Mouse (Mus musculus): Measurements from ENCODE around the gene Etl4. TPM values are rescaled to one million over a fixed set of nuclear protein-coding genes. Genes with fewer than 3 reads are reported as not detected.
"Not testable (repeated sequence)": the region's sequence is repeated elsewhere in the genome, so short reads cannot be mapped to it uniquely, and the experiment has no call there.

The Etl4 gene
- polyA plus RNA-seq, 1 experiment from 2014 or later, result 38.0 TPM

GRCm38 (mm10) chr2:20377026-20377425 is 467.4 kb downstream of the Etl4 start:
- no peaks in the 10 kb centered on the region for H3K9me3 ChIP-seq (replicated peaks; ENCODE audit: low read length)
- H3K27me3 ChIP-seq (ENCODE audit: insufficient read depth, low read length), result no peaks in the 10 kb centered on the region
- H3K36me3 ChIP-seq (ENCODE audit: insufficient read depth, low read length), result no peaks in the 10 kb centered on the region
- ATAC-seq (replicated peaks; ENCODE audit: low FRiP score, low read depth), result no peak
- no peak overlapping the region for H3K4me3 ChIP-seq (replicated peaks; ENCODE audit: low read depth, low read length)
- WGBS, result 73% methylated on average over 2 of the region's 2 CpGs
- H3K9ac ChIP-seq (ENCODE audit: low read depth, low read length), result no peak overlapping the region
- no peak for DNase-seq (ENCODE audit: low spot score)
- no peak for TF ChIP-seq CTCF (IDR thresholded peaks at IDR 0.05; ENCODE audit: low read depth)
- H3K4me2 ChIP-seq (ENCODE audit: low read length), result no peak overlapping the region
- H3K27ac ChIP-seq, result no peak overlapping the region
- H3K4me1 ChIP-seq (replicated peaks; ENCODE audit: insufficient read depth, low read length), result no peaks in the 10 kb centered on the region

- 86% methylated on average over 4 of the region's 8 CpGs for WGBS
- not testable (repeated sequence) for H3K27ac ChIP-seq; H3K4me1 ChIP-seq (replicated peaks; ENCODE audit: insufficient read depth, low read length); H3K4me3 ChIP-seq (replicated peaks; ENCODE audit: low read depth, low read length); H3K4me2 ChIP-seq (ENCODE audit: low read length); H3K36me3 ChIP-seq (ENCODE audit: insufficient read depth, low read length); H3K27me3 ChIP-seq (ENCODE audit: insufficient read depth, low read length); DNase-seq (ENCODE audit: low spot score); ATAC-seq (replicated peaks; ENCODE audit: low FRiP score, low read depth); H3K9ac ChIP-seq (ENCODE audit: low read depth, low read length); H3K9me3 ChIP-seq (replicated peaks; ENCODE audit: low read length)
Measured at GRCm38 (mm10) chr2:20380874-20381273, 471.3 kb downstream of the Etl4 start.

- Histone ChIP-seq H3K9me3 (replicated peaks; ENCODE audit: low read length) (no peaks in the 10 kb centered on the region), H3K36me3 (ENCODE audit: insufficient read depth, low read length) (no peaks in the 10 kb centered on the region), H3K4me1 (replicated peaks; ENCODE audit: insufficient read depth, low read length) (no peaks in the 10 kb centered on the region; the same call in 1 of the 2 replicates), H3K4me3 (replicated peaks; ENCODE audit: low read depth, low read length) (no peak overlapping the region), H3K27ac (no peak overlapping the region), H3K27me3 (ENCODE audit: insufficient read depth, low read length) (no peaks in the 10 kb centered on the region), H3K4me2 (ENCODE audit: low read length) (no peak overlapping the region), H3K9ac (ENCODE audit: low read depth, low read length) (no peak overlapping the region)
- ATAC-seq (replicated peaks; ENCODE audit: low FRiP score, low read depth) (no peak), DNase-seq (ENCODE audit: low spot score) (no peak)
- no peak for TF ChIP-seq CTCF (IDR thresholded peaks at IDR 0.05; ENCODE audit: low read depth)
Measured at GRCm38 (mm10) chr2:20394083-20394482, 484.5 kb downstream of the Etl4 start.

- 90% methylated on average over 6 of the region's 6 CpGs for WGBS
- no peak for TF ChIP-seq CTCF (IDR thresholded peaks at IDR 0.05; ENCODE audit: low read depth)
- H3K4me3 ChIP-seq (replicated peaks; ENCODE audit: low read depth, low read length), result no peak overlapping the region
- no peaks in the 10 kb centered on the region for H3K36me3 ChIP-seq (ENCODE audit: insufficient read depth, low read length)
- no peak overlapping the region for H3K27ac ChIP-seq
- H3K4me2 ChIP-seq (ENCODE audit: low read length), result no peak overlapping the region
- no peak for DNase-seq (ENCODE audit: low spot score)
- no peaks in the 10 kb centered on the region for H3K9me3 ChIP-seq (replicated peaks; ENCODE audit: low read length)
- H3K4me1 ChIP-seq (replicated peaks; ENCODE audit: insufficient read depth, low read length), result peaks cover 5% of the 10 kb centered on the region; the same call in 1 of the 2 replicates
- no peaks in the 10 kb centered on the region for H3K27me3 ChIP-seq (ENCODE audit: insufficient read depth, low read length)
- no peak for ATAC-seq (replicated peaks; ENCODE audit: low FRiP score, low read depth)
- no peak overlapping the region for H3K9ac ChIP-seq (ENCODE audit: low read depth, low read length)
Measured at GRCm38 (mm10) chr2:20396978-20397377, 487.4 kb downstream of the Etl4 start.

- TF ChIP-seq CTCF (IDR thresholded peaks at IDR 0.05; ENCODE audit: low read depth), result no peak
- no peaks in the 10 kb centered on the region for H3K36me3 ChIP-seq (ENCODE audit: insufficient read depth, low read length)
- no peak overlapping the region for H3K4me3 ChIP-seq (replicated peaks; ENCODE audit: low read depth, low read length)
- 28% methylated on average over 3 of the region's 3 CpGs for WGBS
- H3K27ac ChIP-seq, result peak overlapping the region; percentile 68; the same call in 1 of the 2 replicates
- H3K4me1 ChIP-seq (replicated peaks; ENCODE audit: insufficient read depth, low read length), result peaks cover 5% of the 10 kb centered on the region; the same call in 1 of the 2 replicates
- no peak overlapping the region for H3K9ac ChIP-seq (ENCODE audit: low read depth, low read length)
- H3K27me3 ChIP-seq (ENCODE audit: insufficient read depth, low read length), result no peaks in the 10 kb centered on the region
- peak; percentile 68; the same call in 1 of the 2 replicates for ATAC-seq (replicated peaks; ENCODE audit: low FRiP score, low read depth)
- H3K4me2 ChIP-seq (ENCODE audit: low read length), result no peak overlapping the region
- peak; percentile 35 for DNase-seq (ENCODE audit: low spot score)
- no peaks in the 10 kb centered on the region for H3K9me3 ChIP-seq (replicated peaks; ENCODE audit: low read length)
Measured at GRCm38 (mm10) chr2:20400556-20400955, 491.0 kb downstream of the Etl4 start.

GRCm38 (mm10) chr2:20404395-20404794 is 494.8 kb downstream of the Etl4 start:
- Histone ChIP-seq H3K4me1 (replicated peaks; ENCODE audit: insufficient read depth, low read length) (0 out of 2 replicates have a peak, but pooled peaks cover 5% of the 10 kb centered on the region), H3K9ac (ENCODE audit: low read depth, low read length) (no peak overlapping the region), H3K4me2 (ENCODE audit: low read length) (no peak overlapping the region), H3K27me3 (ENCODE audit: insufficient read depth, low read length) (no peaks in the 10 kb centered on the region), H3K9me3 (replicated peaks; ENCODE audit: low read length) (no peaks in the 10 kb centered on the region), H3K36me3 (ENCODE audit: insufficient read depth, low read length) (no peaks in the 10 kb centered on the region), H3K4me3 (replicated peaks; ENCODE audit: low read depth, low read length) (no peak overlapping the region), H3K27ac (no peak overlapping the region)
- no peak for TF ChIP-seq CTCF (IDR thresholded peaks at IDR 0.05; ENCODE audit: low read depth)
- no peak for DNase-seq (ENCODE audit: low spot score)
- 19% methylated on average over 1 of the region's 1 CpGs for WGBS
- no peak for ATAC-seq (replicated peaks; ENCODE audit: low FRiP score, low read depth)

- H3K36me3 ChIP-seq (ENCODE audit: insufficient read depth, low read length), result no peaks in the 10 kb centered on the region
- H3K4me2 ChIP-seq (ENCODE audit: low read length), result no peak overlapping the region
- no peak overlapping the region for H3K27ac ChIP-seq
- H3K27me3 ChIP-seq (ENCODE audit: insufficient read depth, low read length), result no peaks in the 10 kb centered on the region
- H3K4me3 ChIP-seq (replicated peaks; ENCODE audit: low read depth, low read length), result no peak overlapping the region
- no peaks in the 10 kb centered on the region for H3K4me1 ChIP-seq (replicated peaks; ENCODE audit: insufficient read depth, low read length)
- ATAC-seq (replicated peaks; ENCODE audit: low FRiP score, low read depth) (no peak), DNase-seq (ENCODE audit: low spot score) (no peak)
- no peak overlapping the region for H3K9ac ChIP-seq (ENCODE audit: low read depth, low read length)
- H3K9me3 ChIP-seq (replicated peaks; ENCODE audit: low read length), result no peaks in the 10 kb centered on the region
- WGBS, result 34% methylated on average over 5 of the region's 5 CpGs
- TF ChIP-seq CTCF (IDR thresholded peaks at IDR 0.05; ENCODE audit: low read depth), result no peak
Measured at GRCm38 (mm10) chr2:20407101-20407500, 497.5 kb downstream of the Etl4 start.
